9 mouse cellular contexts compared by ENCODE assay signal in genomic region chr6:117966729-117967128, GRCm38 (mm10). TPM values are rescaled to one million over a fixed set of nuclear protein-coding genes. Genes with fewer than 3 reads are reported as not detected.
A peak's percentile ranks its signal among the peaks of the same experiment; 100 is the strongest.
DNase-seq lines count a peak whose midpoint lies in the region.
"Had no signal": no experiment of that assay in that cellular context is flagged by ENCODE, and none has a peak within 500 bp of the region (broad histone marks: within the 10 kb centered on the region; RNA-seq: fewer than 3 reads in every experiment).

No protein-coding gene starts in this region.

- peak; percentile 19 for DNase-seq in embryo, embryonic 10 days (ENCODE audit: low spot score)
- no peak for DNase-seq in embryo, embryonic 9.5 days (ENCODE audit: extremely low spot score)
- peak; percentile 10 for DNase-seq in urinary bladder, postnatal 14 days (ENCODE audit: low spot score)
- no peak for DNase-seq in urinary bladder, postnatal 10 days (ENCODE audit: low spot score)
- peak; percentile 23 to 40 for DNase-seq in lung, adult 18-20 months
- no peak for DNase-seq in ovary, postnatal 14 days (ENCODE audit: low spot score)
- DNase-seq in neural tube, embryonic 10.5 days (ENCODE audit: extremely low spot score, low spot score): no peak
- no peak for DNase-seq in gastrocnemius, adult 8-10 months (ENCODE audit: low spot score in 2 of 2)

RNA-seq across cellular contexts. Expression of gene Fxyd4, which starts 29.2 kb away (rescaled TPM):
- not detected for total RNA-seq in gastrocnemius, adult 8-10 months (2022)
- total RNA-seq: left cerebral cortex, postnatal 14 days had no signal

RNA-seq across cellular contexts. Expression of gene Rasgef1a, which starts 44.5 kb away (rescaled TPM):
- under 1 TPM; 0.11 to 0.38 (median 0.17) TPM for total RNA-seq in gastrocnemius, adult 8-10 months (2022)

Comparison
In these comparisons a context has a peak if more than half of its experiments do, and no peak if none do; other contexts are left out.
1. DNase-seq: peak in embryo, embryonic 10 days (single experiment), urinary bladder, postnatal 14 days (single experiment) and lung, adult 18-20 months (2 of 2); none in embryo, embryonic 9.5 days (single experiment), urinary bladder, postnatal 10 days (single experiment), ovary, postnatal 14 days (single experiment), neural tube, embryonic 10.5 days (single experiment) and gastrocnemius, adult 8-10 months (0 of 2).